Mouse (Mus musculus) embryonic fibroblast, embryonic 13.5 days (primary cell): Measurements from ENCODE around the gene Nip7.
"Not testable (repeated sequence)": the region's sequence is repeated elsewhere in the genome, so short reads cannot be mapped to it uniquely, and the experiment has no call there.

ENCODE experiments used
- CTCF ChIP-seq: IDR thresholded peaks from 2 replicates; pipeline ENCODE4 v1.5.1; 2011; ENCODE audit warnings: mild to moderate bottlenecking, control low read depth, low read length, moderate library complexity, borderline replicate concordance; ENCODE audit not compliant: insufficient read depth
- POLR2A ChIP-seq: IDR thresholded peaks from 2 replicates; pipeline ENCODE4 v1.6.1; 2011; ENCODE audit warnings: low read depth, mild to moderate bottlenecking, control low read depth, low read length, moderate library complexity

DNA sequence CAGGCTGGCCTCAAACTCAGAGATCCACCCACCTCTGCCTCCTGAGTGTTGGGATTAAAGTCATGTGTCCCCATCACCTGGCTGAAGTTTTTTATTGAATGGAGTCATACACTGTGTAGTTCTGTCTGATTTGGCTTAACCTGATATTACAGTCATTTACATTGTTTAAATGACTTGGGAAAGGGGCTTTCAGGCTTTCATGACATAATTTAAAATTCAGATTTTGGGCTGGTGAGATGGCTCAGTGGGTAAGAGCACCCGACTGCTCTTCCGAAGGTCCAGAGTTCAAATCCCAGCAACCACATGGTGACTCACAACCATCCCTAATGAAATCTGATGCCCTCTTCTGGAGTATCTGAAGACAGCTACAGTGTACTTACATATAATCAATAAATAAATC is 23.1 kb upstream of the Nip7 start:
- TF ChIP-seq POLR2A, CTCF: not testable (repeated sequence)
